Mouse (Mus musculus): ENCODE data around the gene 4933424G06Rik. TPM values are rescaled to one million over a fixed set of nuclear protein-coding genes. Genes with fewer than 3 reads are reported as not detected.

4933424G06Rik gene
- polyA plus RNA-seq (2014; fragmentation: Illumina TruSeq; extraction: RNeasy Lipid Tissue Mini Kit (QIAGEN cat#74804); ENCODE audit: insufficient read depth, low read depth, low replicate concordance): not detected

GRCm38 (mm10) chr1:36709854-36710280 lies at the start of gene 4933424G06Rik:
TSS of gene 4933424G06Rik (plus strand) at chr1:36710149.

GRCm38 (mm10) chr1:36682620-36683355 lies 27.2 kb upstream of the 4933424G06Rik start, which contains the start of gene Fam178b:
TSS of gene Fam178b (minus strand) at chr1:36683183.

GRCm38 (mm10) chr1:36691271-36692155 lies 18.4 kb upstream of the 4933424G06Rik start, which contains the start of gene Cox5b:
TSS of gene Cox5b (plus strand) at chr1:36691449.

GRCm38 (mm10) chr1:36714311-36714710 lies 4.4 kb downstream of the 4933424G06Rik start, which contains the start of gene Actr1b:
TSS of gene Actr1b (minus strand) at chr1:36714422.

GRCm38 (mm10) chr1:36761568-36761967 lies 51.6 kb downstream of the 4933424G06Rik start, which contains the start of gene Zap70:
TSS of gene Zap70 (plus strand) at chr1:36761798.

Other genes with a start within 250 kb of the 4933424G06Rik start
- gene Cnnm4, start 238.5 kb upstream of the 4933424G06Rik start, polyA plus RNA-seq (2014; fragmentation: Illumina TruSeq; extraction: RNeasy Lipid Tissue Mini Kit (QIAGEN cat#74804); ENCODE audit: insufficient read depth, low read depth, low replicate concordance): 2.5 TPM
- 8.4 TPM for gene Cnnm3, start 198.3 kb upstream of the 4933424G06Rik start, polyA plus RNA-seq (2014; fragmentation: Illumina TruSeq; extraction: RNeasy Lipid Tissue Mini Kit (QIAGEN cat#74804); ENCODE audit: insufficient read depth, low read depth, low replicate concordance)
- 2.8 TPM for gene Ankrd23, start 173.3 kb upstream of the 4933424G06Rik start, polyA plus RNA-seq (2014; fragmentation: Illumina TruSeq; extraction: RNeasy Lipid Tissue Mini Kit (QIAGEN cat#74804); ENCODE audit: insufficient read depth, low read depth, low replicate concordance)
- gene Gm42417, start 170.7 kb upstream of the 4933424G06Rik start, polyA plus RNA-seq (2014; fragmentation: Illumina TruSeq; extraction: RNeasy Lipid Tissue Mini Kit (QIAGEN cat#74804); ENCODE audit: insufficient read depth, low read depth, low replicate concordance): not detected
- gene Ankrd39, start 162.7 kb upstream of the 4933424G06Rik start, polyA plus RNA-seq (2014; fragmentation: Illumina TruSeq; extraction: RNeasy Lipid Tissue Mini Kit (QIAGEN cat#74804); ENCODE audit: insufficient read depth, low read depth, low replicate concordance): 8.1 TPM
- gene Sema4c, start 151.8 kb upstream of the 4933424G06Rik start, polyA plus RNA-seq (2014; fragmentation: Illumina TruSeq; extraction: RNeasy Lipid Tissue Mini Kit (QIAGEN cat#74804); ENCODE audit: insufficient read depth, low read depth, low replicate concordance): 11.0 TPM
- 6.1 TPM for gene Fam178b, start 27.0 kb upstream of the 4933424G06Rik start, polyA plus RNA-seq (2014; fragmentation: Illumina TruSeq; extraction: RNeasy Lipid Tissue Mini Kit (QIAGEN cat#74804); ENCODE audit: insufficient read depth, low read depth, low replicate concordance)
- 371 TPM for gene Cox5b, start 18.7 kb upstream of the 4933424G06Rik start, polyA plus RNA-seq (2014; fragmentation: Illumina TruSeq; extraction: RNeasy Lipid Tissue Mini Kit (QIAGEN cat#74804); ENCODE audit: insufficient read depth, low read depth, low replicate concordance)
- gene Actr1b, start 4.3 kb downstream of the 4933424G06Rik start, polyA plus RNA-seq (2014; fragmentation: Illumina TruSeq; extraction: RNeasy Lipid Tissue Mini Kit (QIAGEN cat#74804); ENCODE audit: insufficient read depth, low read depth, low replicate concordance): 38.2 TPM
- gene Zap70, start 51.6 kb downstream of the 4933424G06Rik start, polyA plus RNA-seq (2014; fragmentation: Illumina TruSeq; extraction: RNeasy Lipid Tissue Mini Kit (QIAGEN cat#74804); ENCODE audit: insufficient read depth, low read depth, low replicate concordance): 5.9 TPM
- 7.0 TPM for gene Tmem131, start 233.5 kb downstream of the 4933424G06Rik start, polyA plus RNA-seq (2014; fragmentation: Illumina TruSeq; extraction: RNeasy Lipid Tissue Mini Kit (QIAGEN cat#74804); ENCODE audit: insufficient read depth, low read depth, low replicate concordance)

Measured in lung, adult 10 weeks (tissue).